Mouse (Mus musculus): ENCODE results near the gene Slamf6.

- TF ChIP-seq CTCF (IDR thresholded peaks at IDR 0.05) (no peak), EP300 (IDR thresholded peaks at IDR 0.05) (no peak)
Measured at GRCm38 (mm10) chr1:171946447-171946995, 29.2 kb downstream of the Slamf6 start.
